Mouse (Mus musculus) liver, postnatal 0 days (tissue): Measurements from ENCODE around the gene Clrn3. TPM values are rescaled to one million over a fixed set of nuclear protein-coding genes. Genes with fewer than 3 reads are reported as not detected.

Experiments used
- ATAC-seq: fragments of 200-750 bp; cut with Nextera tagmentation; 2 replicates; pipeline ENCODE4 v1.8.0; 2017; ENCODE audit warnings: mild to moderate bottlenecking, moderate library complexity
- DNase-seq: peaks from one replicate; pipeline ENCODE4 v3.0.0-alpha.2; 2016
- H3K27ac ChIP-seq: fragments of 300-500 bp; sonication (generic); 2 replicates; pipeline ENCODE4 v1.5.1; 2014; ENCODE audit warnings: antibody characterized with exemption, moderate library complexity, mild to moderate bottlenecking, low read depth
- H3K27me3 ChIP-seq: fragments of 300-500 bp; sonication (generic); 2 replicates; pipeline ENCODE4 v1.6.1; 2014; ENCODE audit warnings: low read length, control low read depth, mixed read lengths; ENCODE audit not compliant: insufficient read depth
- H3K36me3 ChIP-seq: fragments of 300-500 bp; sonication (generic); replicated peaks from 2 replicates; pipeline ENCODE4 v1.6.1; 2014; ENCODE audit warnings: mild to moderate bottlenecking, control low read depth, low read length, moderate library complexity, mixed read lengths; ENCODE audit not compliant: insufficient read depth
- H3K4me1 ChIP-seq: fragments of 300-500 bp; sonication (generic); 2 replicates; pipeline ENCODE4 v1.6.1; 2014; ENCODE audit warnings: antibody characterized with exemption, mild to moderate bottlenecking, control low read depth; ENCODE audit not compliant: insufficient read depth
- H3K4me2 ChIP-seq: fragments of 300-500 bp; sonication (generic); 2 replicates; pipeline ENCODE4 v1.6.1; 2014; ENCODE audit warnings: low read depth, mild to moderate bottlenecking, low read length, moderate library complexity, mixed read lengths
- H3K4me3 ChIP-seq: fragments of 300-500 bp; sonication (generic); 2 replicates; pipeline ENCODE4 v1.5.1; 2014; ENCODE audit warnings: low read depth, low read length
- H3K9ac ChIP-seq: fragments of 300-500 bp; sonication (generic); replicated peaks from 2 replicates; pipeline ENCODE4 v1.6.1; 2014; ENCODE audit warnings: mild to moderate bottlenecking, moderate library complexity
- H3K9me3 ChIP-seq: fragments of 300-500 bp; sonication (generic); 2 replicates; pipeline ENCODE4 v1.6.1; 2016; ENCODE audit warnings: mild to moderate bottlenecking, control low read depth, low read length, mixed read lengths
- CTCF ChIP-seq: sonication (generic); IDR thresholded peaks from 2 replicates; pipeline ENCODE4 v1.5.1; 2016; ENCODE audit warnings: antibody characterized with exemption, low read depth
- EP300 ChIP-seq: IDR thresholded peaks from 2 replicates; pipeline ENCODE4 v1.6.1; 2016; ENCODE audit warnings: antibody characterized with exemption, low read depth, mild to moderate bottlenecking
- WGBS: fragments of 180-500 bp; shearing (Covaris S2); extraction: QIAGEN DNeasy Blood & Tissue Kit; methylation state at CpG from one replicate; pipeline ENCODE4 v1.1.7; 2014; ENCODE audit not compliant: insufficient replicate concordance; 5-methylcytosine and 5-hydroxymethylcytosine counted together
- polyA plus RNA-seq: library from polyadenylated mRNA; unstranded; fragments of >200 nt; fragmentation: Nextera tagmentation; extraction: Ambion mirVana; gene quantifications from 2 replicates; pipeline ENCODE4 v1.2.1, GENCODE M21; 2015

Clrn3 gene
- polyA plus RNA-seq, 1 experiment from 2014 or later: not detected

GRCm38 (mm10) chr7:135551547-135551946 is 23.1 kb upstream of the Clrn3 start:
- 78% methylated on average over 1 of the region's 1 CpGs for WGBS
- H3K9ac ChIP-seq: no peak overlapping the region
- DNase-seq (no peak), ATAC-seq (no peak)
- H3K9me3 ChIP-seq: no peaks in the 10 kb centered on the region
- TF ChIP-seq CTCF: no peak
- no peak for TF ChIP-seq EP300
- no peaks in the 10 kb centered on the region for H3K27me3 ChIP-seq
- H3K4me1 ChIP-seq: no peaks in the 10 kb centered on the region
- H3K4me2 ChIP-seq: no peak overlapping the region
- no peaks in the 10 kb centered on the region for H3K36me3 ChIP-seq
- H3K4me3 ChIP-seq: no peak overlapping the region
- H3K27ac ChIP-seq: no peak overlapping the region

- H3K27me3 ChIP-seq: no peaks in the 10 kb centered on the region
- no peaks in the 10 kb centered on the region for H3K36me3 ChIP-seq
- H3K4me2 ChIP-seq: no peak overlapping the region
- H3K27ac ChIP-seq: no peak overlapping the region
- TF ChIP-seq CTCF (no peak), EP300 (no peak)
- no peak overlapping the region for H3K9ac ChIP-seq
- WGBS: 76% methylated on average over 6 of the region's 6 CpGs
- no peaks in the 10 kb centered on the region for H3K9me3 ChIP-seq
- no peak for DNase-seq
- H3K4me3 ChIP-seq: no peak overlapping the region
- H3K4me1 ChIP-seq: no peaks in the 10 kb centered on the region; the same call in 1 of the 2 replicates
- ATAC-seq: no peak
Observed at GRCm38 (mm10) chr7:135548434-135548833, 20.0 kb upstream of the Clrn3 start.

- H3K4me1 ChIP-seq: no peaks in the 10 kb centered on the region; the same call in 1 of the 2 replicates
- no peak overlapping the region for H3K27ac ChIP-seq
- 46% methylated on average over 5 of the region's 5 CpGs for WGBS
- no peaks in the 10 kb centered on the region for H3K9me3 ChIP-seq
- H3K27me3 ChIP-seq: no peaks in the 10 kb centered on the region
- H3K4me2 ChIP-seq: no peak overlapping the region
- H3K4me3 ChIP-seq: no peak overlapping the region
- ATAC-seq: no peak
- H3K9ac ChIP-seq: no peak overlapping the region
- no peaks in the 10 kb centered on the region for H3K36me3 ChIP-seq
- no peak for DNase-seq
- TF ChIP-seq CTCF: no peak
- TF ChIP-seq EP300: no peak
Observed at GRCm38 (mm10) chr7:135546530-135546929, 18.1 kb upstream of the Clrn3 start.

DNA sequence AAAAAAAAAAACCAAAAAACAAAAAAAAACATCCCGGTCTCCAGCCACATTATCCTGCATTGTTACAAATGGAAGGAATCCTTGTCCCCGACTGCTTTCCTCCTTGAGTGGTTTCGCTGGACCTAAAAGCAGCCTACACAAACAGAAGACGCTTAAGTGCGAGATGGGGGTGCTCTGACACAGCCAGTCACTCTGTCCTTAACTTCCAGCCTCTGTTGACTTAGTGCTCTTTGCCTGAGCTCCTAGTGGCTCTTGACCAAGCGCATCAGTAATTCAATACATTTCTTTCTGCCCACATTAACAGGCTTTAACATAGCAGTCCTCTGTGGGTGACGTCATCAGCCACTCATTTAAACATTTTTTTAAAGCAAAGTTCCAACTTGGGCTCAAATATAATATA is 17.5 kb upstream of the Clrn3 start:
- ATAC-seq: no peak
- 59% methylated on average over 7 of the region's 7 CpGs for WGBS

GRCm38 (mm10) chr7:135544321-135544720 is 15.9 kb upstream of the Clrn3 start:
- 0 out of 2 replicates have a peak, but pooled peaks cover under 1% of the 10 kb centered on the region for H3K27me3 ChIP-seq
- H3K4me3 ChIP-seq: no peak overlapping the region
- peaks cover 3% of the 10 kb centered on the region; the same call in 1 of the 2 replicates for H3K4me1 ChIP-seq
- DNase-seq (no peak), ATAC-seq (no peak)
- H3K27ac ChIP-seq: no peak overlapping the region
- 81% methylated on average over 6 of the region's 6 CpGs for WGBS
- no peak overlapping the region for H3K9ac ChIP-seq
- H3K4me2 ChIP-seq: no peak overlapping the region
- no peaks in the 10 kb centered on the region for H3K9me3 ChIP-seq
- TF ChIP-seq CTCF (no peak), EP300 (no peak)
- H3K36me3 ChIP-seq: no peaks in the 10 kb centered on the region

More for the DNA sequence above, 17.5 kb upstream of the Clrn3 start:
- Histone ChIP-seq H3K9me3 (no peaks in the 10 kb centered on the region), H3K36me3 (no peaks in the 10 kb centered on the region), H3K4me3 (no peak overlapping the region), H3K27ac (no peak overlapping the region), H3K4me2 (no peak overlapping the region), H3K9ac (no peak overlapping the region), H3K27me3 (no peaks in the 10 kb centered on the region), H3K4me1 (no peaks in the 10 kb centered on the region; the same call in 1 of the 2 replicates)
- DNase-seq: no peak
- TF ChIP-seq EP300 (no peak), CTCF (no peak)

GRCm38 (mm10) chr7:135543033-135543432 is 14.6 kb upstream of the Clrn3 start:
- no peak overlapping the region for H3K27ac ChIP-seq
- WGBS: 63% methylated on average over 3 of the region's 3 CpGs
- H3K4me3 ChIP-seq: no peak overlapping the region
- peaks cover 4% of the 10 kb centered on the region; the same call in 1 of the 2 replicates for H3K4me1 ChIP-seq
- H3K9ac ChIP-seq: no peak overlapping the region
- no peak overlapping the region for H3K4me2 ChIP-seq
- TF ChIP-seq EP300 (no peak), CTCF (no peak)
- H3K27me3 ChIP-seq: peaks cover 12% of the 10 kb centered on the region; the same call in 1 of the 2 replicates
- ATAC-seq (no peak), DNase-seq (no peak)
- H3K36me3 ChIP-seq: no peaks in the 10 kb centered on the region
- H3K9me3 ChIP-seq: no peaks in the 10 kb centered on the region
